Mouse (Mus musculus): ENCODE data around the gene Tmc4.

DNA sequence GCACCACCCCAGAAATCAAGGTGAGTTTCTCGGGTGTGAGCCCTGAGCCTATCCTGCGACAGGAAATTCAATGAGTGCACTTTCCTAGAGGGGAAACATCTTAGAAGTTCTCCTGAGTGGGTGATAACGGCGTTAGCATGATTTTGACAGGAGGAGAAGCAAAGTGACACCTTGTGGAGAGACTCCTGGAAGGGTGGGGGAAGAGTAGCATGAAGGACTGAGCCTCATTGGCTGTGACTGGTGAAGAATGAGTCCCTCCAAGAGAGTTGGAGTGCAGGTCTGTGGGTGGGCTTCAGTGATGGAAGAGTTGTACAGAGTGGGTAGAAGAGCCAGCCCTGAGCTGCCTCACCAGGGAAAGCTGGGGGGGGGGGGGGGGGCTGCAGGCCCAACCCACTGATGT lies 20.4 kb downstream of the Tmc4 start:
- TF ChIP-seq POLR2A (IDR thresholded peaks at IDR 0.05; ENCODE audit: low read depth, low read length) (no peak), CTCF (IDR thresholded peaks at IDR 0.05; ENCODE audit: extremely low read depth, insufficient read length, insufficient replicate concordance, low read depth, low read length) (no peak)

Measured in small intestine, adult 2 months (tissue).